Mouse (Mus musculus) fibroblast of lung, adult 2 months (primary cell): ENCODE results near the gene Hephl1.
"Not testable (repeated sequence)": the region's sequence is repeated elsewhere in the genome, so short reads cannot be mapped to it uniquely, and the experiment has no call there.

Source experiments
- DNase-seq: peaks from one replicate; pipeline ENCODE4 v3.0.0-alpha.2; 2011; ENCODE audit warnings: low read depth

Hephl1 gene

GRCm38 (mm10) chr9:15112008-15112407, at the start of gene Hephl1:
Gene Hephl1 (minus strand): TSS chr9:15112108.
- no peak for DNase-seq

- DNase-seq = no peak
Measured at GRCm38 (mm10) chr9:15149246-15149926, 37.5 kb upstream of the Hephl1 start.

GRCm38 (mm10) chr9:15140546-15140945, 28.6 kb upstream of the Hephl1 start:
- DNase-seq = no peak

GRCm38 (mm10) chr9:15125897-15126296, 14.0 kb upstream of the Hephl1 start:
- no peak for DNase-seq

- no peak for DNase-seq
Measured at GRCm38 (mm10) chr9:15122431-15122830, 10.5 kb upstream of the Hephl1 start.

GRCm38 (mm10) chr9:15120841-15121358, 9.0 kb upstream of the Hephl1 start:
- no peak for DNase-seq

- no peak for DNase-seq
Measured at GRCm38 (mm10) chr9:15120209-15120608, 8.3 kb upstream of the Hephl1 start.

GRCm38 (mm10) chr9:15119515-15119914, 7.6 kb upstream of the Hephl1 start:
- no peak for DNase-seq

GRCm38 (mm10) chr9:15116165-15116564, 4.3 kb upstream of the Hephl1 start:
- DNase-seq = no peak

GRCm38 (mm10) chr9:15114102-15114501, 2.2 kb upstream of the Hephl1 start:
- no peak for DNase-seq

GRCm38 (mm10) chr9:15108101-15108500, 3.8 kb downstream of the Hephl1 start:
- DNase-seq = no peak

GRCm38 (mm10) chr9:15105136-15105535, 6.8 kb downstream of the Hephl1 start:
- no peak for DNase-seq

- no peak for DNase-seq
Measured at GRCm38 (mm10) chr9:15103579-15104300, 8.2 kb downstream of the Hephl1 start.

- peak; percentile 8 for DNase-seq
Measured at GRCm38 (mm10) chr9:15101531-15102161, 10.3 kb downstream of the Hephl1 start.

GRCm38 (mm10) chr9:15098421-15098820, 13.5 kb downstream of the Hephl1 start:
- not testable (repeated sequence) for DNase-seq

- DNase-seq = no peak
Measured at GRCm38 (mm10) chr9:15097172-15097571, 14.7 kb downstream of the Hephl1 start.

- DNase-seq = no peak
Measured at GRCm38 (mm10) chr9:15096161-15096560, 15.7 kb downstream of the Hephl1 start.

- no peak for DNase-seq
Measured at GRCm38 (mm10) chr9:15095206-15095605, 16.7 kb downstream of the Hephl1 start.

- peak; percentile 54 for DNase-seq
Measured at GRCm38 (mm10) chr9:15068686-15069295, 43.1 kb downstream of the Hephl1 start.

GRCm38 (mm10) chr9:15067995-15068685, 43.8 kb downstream of the Hephl1 start:
- no peak for DNase-seq

- no peak for DNase-seq
Measured at GRCm38 (mm10) chr9:15064176-15064575, 47.7 kb downstream of the Hephl1 start.

- DNase-seq = no peak
Measured at GRCm38 (mm10) chr9:15060847-15061246, 51.1 kb downstream of the Hephl1 start.
